Mouse (Mus musculus) olfactory bulb, adult 2 months (tissue): Measurements from ENCODE around the gene Mphosph9.

Source experiments
- CTCF ChIP-seq: fragments of 200-500 bp; IDR thresholded peaks from 2 replicates; pipeline ENCODE4 v1.5.1; 2012; ENCODE audit warnings: low read depth, mild to moderate bottlenecking, low read length, moderate library complexity; ENCODE audit not compliant: insufficient read depth
- POLR2A ChIP-seq: fragments of 200-500 bp; IDR thresholded peaks from 2 replicates; pipeline ENCODE4 v1.6.1; 2012; ENCODE audit warnings: mild to moderate bottlenecking, low read depth, low read length, moderate library complexity; ENCODE audit not compliant: insufficient read depth

- TF ChIP-seq POLR2A (no peak), CTCF (no peak)
Observed at GRCm38 (mm10) chr5:124338791-124339190, 11.0 kb upstream of the Mphosph9 start.
